Mouse (Mus musculus): ENCODE measurements around the gene Asb8. TPM values are rescaled to one million over a fixed set of nuclear protein-coding genes. Genes with fewer than 3 reads are reported as not detected.

Asb8 gene
- polyA plus RNA-seq, 1 experiment: 50.3 TPM

- TF ChIP-seq POLR2AphosphoS2 (IDR thresholded peaks at IDR 0.05; ENCODE audit: insufficient read length, low read depth): no peak
- no peak for TF ChIP-seq MYOG (IDR thresholded peaks at IDR 0.05; ENCODE audit: control insufficient read depth in 1 of 3, insufficient read depth in 1 of 3, insufficient read length in 2 of 3, low read depth in 2 of 3)
- TF ChIP-seq MYOD1 (IDR thresholded peaks at IDR 0.05; ENCODE audit: control insufficient read depth in 1 of 3, insufficient read length in 2 of 3, low read depth in 2 of 3): no peak
- Histone ChIP-seq H3K4me3 (no peak overlapping the region), H3K4me2 (ENCODE audit: low read depth) (no peak overlapping the region), H3K36me3 (ENCODE audit: control insufficient read depth, insufficient read depth) (peaks cover 39% of the 10 kb centered on the region), H3K79me2 (ENCODE audit: control insufficient read depth, insufficient read depth) (no peaks in the 10 kb centered on the region), H3ac (ENCODE audit: control insufficient read depth, insufficient read length) (no peak overlapping the region), H3K27me3 (ENCODE audit: control insufficient read depth, insufficient read depth, insufficient read length) (no peaks in the 10 kb centered on the region)
These were observed 34.0 kb downstream of the Asb8 start for GRCm38 (mm10) chr15:98131451-98131850.

DNA sequence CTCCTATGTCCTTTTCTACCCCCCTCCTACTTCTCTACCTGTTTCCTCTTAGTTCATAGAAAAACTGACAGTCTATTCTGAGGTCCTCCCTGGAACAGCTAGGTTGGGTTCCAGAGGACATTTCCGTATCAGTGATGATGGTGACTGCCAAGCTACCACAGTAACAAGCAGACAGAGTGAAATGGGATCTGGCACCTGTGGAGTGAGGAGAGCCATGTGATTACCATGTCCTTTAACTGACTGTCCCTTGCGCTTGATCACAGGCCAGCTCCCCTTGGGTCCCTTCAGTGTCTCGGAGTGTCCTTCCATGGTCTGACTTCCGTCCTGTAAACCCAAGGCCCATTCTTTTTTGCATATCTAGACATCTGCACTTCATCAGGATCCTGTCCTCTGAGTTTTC is 34.4 kb downstream of the Asb8 start:
- peaks cover 40% of the 10 kb centered on the region for H3K36me3 ChIP-seq (ENCODE audit: control insufficient read depth, insufficient read depth)
- no peak overlapping the region for H3K4me2 ChIP-seq (ENCODE audit: low read depth)
- no peaks in the 10 kb centered on the region for H3K79me2 ChIP-seq (ENCODE audit: control insufficient read depth, insufficient read depth)
- H3K27me3 ChIP-seq (ENCODE audit: control insufficient read depth, insufficient read depth, insufficient read length): no peaks in the 10 kb centered on the region
- TF ChIP-seq TCF3 (IDR thresholded peaks at IDR 0.05; ENCODE audit: insufficient read length, low read depth) (no peak), MAX (IDR thresholded peaks at IDR 0.05; ENCODE audit: low read depth) (no peak), E2F4 (IDR thresholded peaks at IDR 0.05; ENCODE audit: insufficient read depth) (no peak), SRF (IDR thresholded peaks at IDR 0.05; ENCODE audit: control insufficient read depth, insufficient read length, low read depth) (no peak), TCF12 (IDR thresholded peaks at IDR 0.05; ENCODE audit: insufficient read depth, poor library complexity, severe bottlenecking) (no peak), POLR2AphosphoS2 (IDR thresholded peaks at IDR 0.05; ENCODE audit: insufficient read length, low read depth) (peak; percentile 48), MYOD1 (IDR thresholded peaks at IDR 0.05; ENCODE audit: control insufficient read depth in 1 of 3, insufficient read length in 2 of 3, low read depth in 2 of 3) (no peak), REST (IDR thresholded peaks at IDR 0.05; ENCODE audit: insufficient read depth, insufficient read length) (no peak), POLR2A (IDR thresholded peaks at IDR 0.05; ENCODE audit: insufficient read length, low read depth) (peak; percentile 15)
- H3K4me3 ChIP-seq: no peak overlapping the region
- H3ac ChIP-seq (ENCODE audit: control insufficient read depth, insufficient read length): no peak overlapping the region

DNA sequence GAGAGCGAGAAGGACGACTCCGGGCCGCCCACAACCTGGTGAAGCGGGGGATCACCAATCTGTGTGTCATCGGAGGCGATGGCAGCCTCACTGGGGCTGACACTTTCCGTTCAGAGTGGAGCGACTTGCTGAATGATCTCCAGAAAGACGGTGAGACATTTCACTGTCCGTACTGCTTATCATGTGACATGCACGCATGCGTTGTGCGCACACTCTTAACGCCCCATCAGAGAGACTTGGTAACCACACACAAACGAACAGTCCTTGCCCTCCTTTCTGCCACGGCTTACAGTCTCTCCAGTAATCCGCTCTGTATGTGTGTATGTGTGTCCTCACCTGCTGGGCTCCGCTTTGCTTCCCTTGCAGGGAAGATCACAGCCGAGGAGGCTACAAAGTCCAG is 44.6 kb downstream of the Asb8 start:
- H3K36me3 ChIP-seq (ENCODE audit: control insufficient read depth, insufficient read depth): peaks cover 49% of the 10 kb centered on the region
- H3ac ChIP-seq (ENCODE audit: control insufficient read depth, insufficient read length): no peak overlapping the region
- no peaks in the 10 kb centered on the region for H3K79me2 ChIP-seq (ENCODE audit: control insufficient read depth, insufficient read depth)
- H3K4me2 ChIP-seq (ENCODE audit: low read depth): no peak overlapping the region
- TF ChIP-seq POLR2AphosphoS2 (IDR thresholded peaks at IDR 0.05; ENCODE audit: insufficient read length, low read depth) (no peak), E2F4 (IDR thresholded peaks at IDR 0.05; ENCODE audit: insufficient read depth) (no peak), MYOG (IDR thresholded peaks at IDR 0.05; ENCODE audit: control insufficient read depth in 1 of 3, insufficient read depth in 1 of 3, insufficient read length in 2 of 3, low read depth in 2 of 3) (no peak), MYOD1 (IDR thresholded peaks at IDR 0.05; ENCODE audit: control insufficient read depth in 1 of 3, insufficient read length in 2 of 3, low read depth in 2 of 3) (no peak), SRF (IDR thresholded peaks at IDR 0.05; ENCODE audit: control insufficient read depth, insufficient read length, low read depth) (no peak), CEBPB (IDR thresholded peaks at IDR 0.05; ENCODE audit: insufficient read depth, poor library complexity, severe bottlenecking) (no peak), POLR2A (IDR thresholded peaks at IDR 0.05; ENCODE audit: insufficient read length, low read depth) (no peak), TCF12 (IDR thresholded peaks at IDR 0.05; ENCODE audit: insufficient read depth, poor library complexity, severe bottlenecking) (no peak), USF1 (IDR thresholded peaks at IDR 0.05; ENCODE audit: low read depth) (no peak), MAX (IDR thresholded peaks at IDR 0.05; ENCODE audit: low read depth) (no peak), TCF3 (IDR thresholded peaks at IDR 0.05; ENCODE audit: insufficient read length, low read depth) (no peak), REST (IDR thresholded peaks at IDR 0.05; ENCODE audit: insufficient read depth, insufficient read length) (no peak)
- H3K27me3 ChIP-seq (ENCODE audit: control insufficient read depth, insufficient read depth, insufficient read length): no peaks in the 10 kb centered on the region
- no peak overlapping the region for H3K4me3 ChIP-seq

- Histone ChIP-seq H3K36me3 (ENCODE audit: control insufficient read depth, insufficient read depth) (peaks cover 38% of the 10 kb centered on the region), H3K4me3 (no peak overlapping the region), H3K4me2 (ENCODE audit: low read depth) (no peak overlapping the region), H3ac (ENCODE audit: control insufficient read depth, insufficient read length) (no peak overlapping the region), H3K79me2 (ENCODE audit: control insufficient read depth, insufficient read depth) (no peaks in the 10 kb centered on the region), H3K27me3 (ENCODE audit: control insufficient read depth, insufficient read depth, insufficient read length) (no peaks in the 10 kb centered on the region)
- TF ChIP-seq SRF (IDR thresholded peaks at IDR 0.05; ENCODE audit: control insufficient read depth, insufficient read length, low read depth): no peak
These were observed 46.1 kb downstream of the Asb8 start for GRCm38 (mm10) chr15:98119363-98119762.

GRCm38 (mm10) chr15:98116287-98116686 is 49.1 kb downstream of the Asb8 start:
- H3K27me3 ChIP-seq (ENCODE audit: control insufficient read depth, insufficient read depth, insufficient read length): no peaks in the 10 kb centered on the region
- TF ChIP-seq TCF12 (IDR thresholded peaks at IDR 0.05; ENCODE audit: insufficient read depth, poor library complexity, severe bottlenecking) (no peak), TCF3 (IDR thresholded peaks at IDR 0.05; ENCODE audit: insufficient read length, low read depth) (no peak), POLR2AphosphoS2 (IDR thresholded peaks at IDR 0.05; ENCODE audit: insufficient read length, low read depth) (no peak), USF1 (IDR thresholded peaks at IDR 0.05; ENCODE audit: low read depth) (no peak), POLR2A (IDR thresholded peaks at IDR 0.05; ENCODE audit: insufficient read length, low read depth) (no peak), REST (IDR thresholded peaks at IDR 0.05; ENCODE audit: insufficient read depth, insufficient read length) (no peak), CEBPB (IDR thresholded peaks at IDR 0.05; ENCODE audit: insufficient read depth, poor library complexity, severe bottlenecking) (no peak), MYOD1 (IDR thresholded peaks at IDR 0.05; ENCODE audit: control insufficient read depth in 1 of 3, insufficient read length in 2 of 3, low read depth in 2 of 3) (no peak), E2F4 (IDR thresholded peaks at IDR 0.05; ENCODE audit: insufficient read depth) (no peak), MYOG (IDR thresholded peaks at IDR 0.05; ENCODE audit: control insufficient read depth in 1 of 3, insufficient read depth in 1 of 3, insufficient read length in 2 of 3, low read depth in 2 of 3) (no peak), MAX (IDR thresholded peaks at IDR 0.05; ENCODE audit: low read depth) (no peak), SRF (IDR thresholded peaks at IDR 0.05; ENCODE audit: control insufficient read depth, insufficient read length, low read depth) (no peak)
- no peaks in the 10 kb centered on the region for H3K79me2 ChIP-seq (ENCODE audit: control insufficient read depth, insufficient read depth)
- no peak overlapping the region for H3ac ChIP-seq (ENCODE audit: control insufficient read depth, insufficient read length)
- peaks cover 10% of the 10 kb centered on the region for H3K36me3 ChIP-seq (ENCODE audit: control insufficient read depth, insufficient read depth)
- H3K4me2 ChIP-seq (ENCODE audit: low read depth): peak overlapping the region; percentile 64
- H3K4me3 ChIP-seq: no peak overlapping the region
